Mouse (Mus musculus): ENCODE measurements around the gene Slco6c1. TPM values are rescaled to one million over a fixed set of nuclear protein-coding genes. Genes with fewer than 3 reads are reported as not detected.

Gene Slco6c1
- polyA plus RNA-seq (2012; ENCODE audit: low replicate concordance), result not detected in 2 replicates

DNA sequence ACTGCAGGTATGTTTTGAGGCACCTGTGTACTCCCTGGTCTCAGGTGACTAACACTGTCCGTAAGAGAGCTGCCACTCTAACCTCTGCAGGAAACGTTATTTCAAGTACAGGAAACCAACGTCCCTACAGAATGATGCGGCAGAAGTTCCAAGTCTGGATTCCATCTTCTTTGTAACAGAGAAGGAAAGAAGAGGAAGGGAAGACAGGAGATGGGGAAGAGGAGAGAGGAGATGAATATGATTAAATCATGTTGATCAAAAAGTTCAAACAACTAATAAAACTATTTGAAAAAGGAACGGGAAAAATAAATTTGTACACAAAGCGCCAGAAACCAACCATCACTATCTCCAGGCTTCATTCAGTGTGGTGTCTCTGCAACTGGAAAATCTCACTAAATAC is at the start of gene Slco6c1:
TSS of gene Slco6c1 (minus strand) at position 101 of the 400 bp plus-strand sequence.

Data from leukemia stem cell, adult 10-12 weeks (primary cell).